Mouse (Mus musculus) small intestine, adult 2 months (tissue): ENCODE results near the gene Gramd2.

Experiments
- CTCF ChIP-seq: fragments of 200-500 bp; IDR thresholded peaks from 2 replicates; pipeline ENCODE4 v1.5.1; 2012; ENCODE audit warnings: low read depth, mild to moderate bottlenecking, control low read depth, inconsistent platforms, low read length, moderate library complexity, mixed read lengths; ENCODE audit not compliant: insufficient replicate concordance, insufficient read length; ENCODE audit errors: extremely low read depth
- POLR2A ChIP-seq: fragments of 200-500 bp; IDR thresholded peaks from 2 replicates; pipeline ENCODE4 v1.6.1; 2012; ENCODE audit warnings: low read depth, mild to moderate bottlenecking, control low read depth, inconsistent platforms, low read length, moderate library complexity

- TF ChIP-seq CTCF (no peak), POLR2A (no peak)
Observed at GRCm38 (mm10) chr9:59696381-59696780, 16.4 kb downstream of the Gramd2 start.
